Mouse (Mus musculus): Measurements from ENCODE around the gene Sowahd. TPM values are rescaled to one million over a fixed set of nuclear protein-coding genes. Genes with fewer than 3 reads are reported as not detected.
A peak's percentile ranks its signal among the peaks of the same experiment; 100 is the strongest.
"Not testable (repeated sequence)": the region's sequence is repeated elsewhere in the genome, so short reads cannot be mapped to it uniquely, and the experiment has no call there.

Sowahd gene
- not detected for total RNA-seq (2021)
- long read RNA-seq, experiment 1 = 0 reads
- long read RNA-seq, experiment 2 = 0 reads

DNA sequence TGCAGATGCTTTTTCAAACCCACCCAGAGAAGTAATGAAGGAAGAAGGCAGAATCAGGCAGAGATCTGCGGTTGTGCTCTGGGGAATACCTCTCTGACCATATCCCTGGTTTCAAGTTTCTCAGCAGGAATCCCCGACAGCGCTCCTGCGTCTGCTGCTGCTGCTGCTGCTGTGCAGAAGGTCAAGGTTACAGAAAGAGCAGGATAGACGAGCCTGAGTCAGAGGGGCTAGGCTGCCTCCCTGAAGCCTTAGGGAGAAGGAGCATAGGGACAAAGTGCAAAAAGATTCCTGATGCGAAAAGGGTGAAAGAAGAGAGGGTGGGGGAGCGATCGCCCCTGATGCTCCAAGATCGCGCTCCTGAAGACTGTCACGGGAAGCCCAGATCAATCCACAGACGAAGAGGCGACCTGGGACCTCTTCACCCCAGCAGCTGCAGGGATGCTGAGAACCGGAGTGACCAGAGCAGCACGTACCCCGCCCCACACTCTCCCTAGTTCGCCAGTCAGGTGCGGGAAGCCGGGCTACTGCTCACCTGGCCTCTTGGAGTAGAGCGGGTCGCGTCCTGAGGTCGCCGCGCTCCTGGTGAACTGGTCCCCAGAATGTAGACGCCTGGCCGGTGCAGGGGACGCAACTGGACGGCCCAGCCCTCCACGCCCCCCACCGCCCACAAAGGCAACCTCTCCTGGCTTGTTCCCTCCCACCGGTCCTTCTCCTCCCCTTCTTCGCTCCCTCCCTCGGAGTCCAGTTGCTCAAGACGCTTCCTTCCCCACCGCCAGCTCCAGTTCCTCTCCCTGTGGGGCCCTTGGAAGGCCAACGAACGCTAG is at the start of gene Sowahd:
Gene Sowahd (plus strand): TSS at position 780 of the 824 bp plus-strand sequence.
- DNase-seq (ENCODE audit: low spot score in 2 of 2) = no peak

DNA sequence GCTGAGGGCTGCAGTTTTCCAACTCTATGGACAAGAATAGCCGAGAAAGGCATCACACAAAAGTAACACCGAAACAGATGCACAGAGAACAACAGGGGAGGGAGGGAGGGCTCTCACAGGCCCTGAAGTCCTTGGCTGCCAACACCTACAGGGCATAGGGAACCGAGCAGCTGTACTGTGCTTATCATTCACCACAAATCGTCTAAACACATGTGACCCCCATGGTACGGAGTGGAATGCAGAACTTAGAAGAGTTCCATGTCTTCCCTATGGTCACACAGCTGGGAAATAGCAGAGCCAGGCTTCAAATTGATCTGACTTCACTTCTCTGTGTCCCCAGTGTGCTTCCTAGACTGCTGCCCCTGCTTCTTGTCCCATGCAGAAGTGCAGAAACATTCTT is 34.8 kb upstream of the Sowahd start:
- DNase-seq (ENCODE audit: low spot score in 2 of 2) = no peak

DNA sequence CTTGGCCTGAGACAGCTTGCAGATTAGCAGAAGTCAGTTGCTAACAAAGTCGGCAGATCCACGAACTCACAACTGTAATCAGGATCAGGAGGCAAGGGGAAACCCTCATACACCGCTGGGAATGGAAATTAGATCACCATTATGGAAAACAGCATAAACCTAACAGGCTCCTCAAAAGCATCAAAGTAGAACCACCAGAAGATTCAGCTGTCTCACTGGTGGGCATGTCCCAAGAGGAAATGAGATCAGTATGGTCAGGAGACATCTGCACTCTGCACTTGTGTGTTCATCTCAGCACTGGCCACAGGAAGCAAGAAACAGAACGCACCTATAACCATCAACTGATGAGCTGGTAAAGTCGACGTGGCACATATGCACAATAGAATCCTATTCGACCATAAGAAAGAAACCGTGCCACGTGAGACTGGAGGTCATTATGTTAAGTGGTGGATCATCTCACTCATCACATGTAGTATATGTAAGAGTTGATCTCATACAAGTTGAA is 30.4 kb upstream of the Sowahd start:
- no peak for DNase-seq (ENCODE audit: low spot score in 2 of 2)

DNA sequence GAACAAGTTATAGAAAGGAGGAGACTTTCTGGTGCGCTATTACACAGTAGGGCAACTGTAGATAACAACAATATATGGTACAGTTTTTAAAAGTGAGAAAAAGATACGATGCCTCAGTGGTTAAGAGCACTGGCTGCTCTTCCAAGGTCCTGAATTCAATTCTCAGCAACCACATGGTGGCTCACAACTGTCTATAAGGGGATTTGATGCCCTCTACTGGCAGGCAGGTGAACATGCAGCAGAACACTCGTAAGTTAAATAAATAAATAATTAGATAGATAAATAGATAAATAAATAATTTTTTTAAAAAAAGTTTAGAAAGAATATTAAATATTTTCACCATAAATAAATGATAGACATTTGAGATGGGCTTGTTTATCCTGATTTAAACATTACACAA is 29.6 kb upstream of the Sowahd start:
- DNase-seq (ENCODE audit: low spot score in 2 of 2) = no peak

DNA sequence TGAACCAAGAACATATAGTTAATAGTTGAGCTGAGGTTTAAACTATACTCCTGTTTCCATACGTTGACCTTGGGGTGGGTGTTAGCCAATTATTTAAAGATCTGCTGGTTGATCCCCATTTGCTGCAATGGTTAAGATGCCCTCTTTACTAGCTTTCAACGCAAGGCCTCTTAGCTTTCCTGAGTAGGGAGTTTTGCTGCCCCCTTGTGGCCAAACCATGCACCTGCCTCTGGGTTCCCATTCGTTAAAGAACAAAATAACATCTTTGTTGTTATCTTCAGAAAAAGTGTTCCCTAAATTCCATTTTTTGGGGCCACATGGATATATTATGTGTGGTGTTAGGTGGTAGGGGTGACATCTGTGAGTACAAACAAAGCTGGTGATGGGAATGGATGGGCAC is 26.0 kb upstream of the Sowahd start:
- DNase-seq (ENCODE audit: low spot score in 2 of 2) = peak; percentile 30 to 55

DNA sequence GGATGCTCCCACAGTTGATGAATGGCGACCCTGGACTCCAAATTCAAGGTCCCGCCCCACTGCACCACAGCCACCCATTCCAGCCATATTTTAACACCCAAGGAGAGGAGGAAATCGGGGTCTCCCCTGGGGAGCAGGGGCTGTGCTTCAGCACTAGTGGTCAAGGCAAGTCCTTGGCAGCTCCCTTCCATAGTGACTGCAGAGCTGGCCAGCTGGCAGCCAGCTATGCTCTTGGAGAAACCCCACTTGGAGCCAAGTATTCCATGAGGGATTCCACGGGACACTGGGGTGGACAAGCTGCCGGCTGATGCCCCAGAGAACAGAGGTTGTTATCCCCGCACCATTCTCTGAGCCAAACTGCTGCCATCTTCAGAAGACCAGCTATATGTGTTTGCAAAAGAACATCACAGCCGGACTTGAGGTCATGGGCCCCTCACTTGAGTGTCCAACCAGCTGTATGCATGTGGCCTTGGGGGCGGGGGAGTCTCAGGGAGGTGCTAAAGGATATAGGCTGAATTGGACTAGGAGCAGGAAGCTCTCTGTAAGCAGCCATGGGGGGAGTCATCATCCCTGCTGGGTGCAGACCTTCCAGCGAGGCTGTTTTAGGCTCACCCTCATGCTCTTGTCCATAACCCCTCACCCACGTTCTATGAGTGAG is 24.9 kb upstream of the Sowahd start:
- no peak for DNase-seq (ENCODE audit: low spot score in 2 of 2)

DNA sequence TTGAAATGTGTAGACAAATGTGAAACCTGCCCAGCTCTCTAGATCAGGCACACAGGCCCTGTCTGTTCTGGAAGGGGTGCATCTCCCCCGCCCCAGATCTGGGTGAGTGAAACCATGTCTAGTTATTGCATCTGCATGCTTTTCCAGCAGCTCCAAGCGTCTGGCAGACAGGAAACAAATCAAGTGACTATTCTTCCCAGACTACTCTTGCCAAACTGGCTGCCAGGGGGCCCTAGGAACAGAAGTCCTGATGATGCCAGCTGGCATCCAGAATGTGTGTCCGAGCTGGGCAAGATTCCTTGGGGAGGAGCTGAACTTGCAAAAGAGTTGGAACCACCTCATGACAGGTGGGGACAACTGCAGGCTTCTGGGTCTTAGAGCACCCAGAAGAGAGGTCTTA is 20.3 kb upstream of the Sowahd start:
- peak; percentile 20 to 47 for DNase-seq (ENCODE audit: low spot score in 2 of 2)

DNA sequence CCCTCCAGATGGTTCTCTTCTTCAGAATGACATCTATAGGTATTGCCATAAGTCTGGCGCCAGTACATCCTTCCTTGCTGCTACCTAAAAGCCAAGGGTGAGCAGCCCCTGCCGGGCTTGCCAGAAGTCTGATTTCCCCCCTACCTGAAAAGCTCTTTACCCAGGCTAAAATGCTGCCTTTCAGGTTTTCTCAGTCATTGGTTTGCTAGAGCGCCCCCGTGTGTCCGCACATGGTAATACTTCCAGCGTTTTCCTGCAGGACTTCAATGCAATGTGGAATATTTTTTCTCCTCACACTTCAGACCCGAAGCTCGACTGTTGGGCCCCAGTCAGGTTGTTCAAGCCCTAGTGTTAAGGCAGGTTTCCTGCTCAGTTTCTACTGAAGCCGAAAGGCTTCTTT is 5.9 kb upstream of the Sowahd start:
- peak; percentile 46 to 50 for DNase-seq (ENCODE audit: low spot score in 2 of 2)

DNA sequence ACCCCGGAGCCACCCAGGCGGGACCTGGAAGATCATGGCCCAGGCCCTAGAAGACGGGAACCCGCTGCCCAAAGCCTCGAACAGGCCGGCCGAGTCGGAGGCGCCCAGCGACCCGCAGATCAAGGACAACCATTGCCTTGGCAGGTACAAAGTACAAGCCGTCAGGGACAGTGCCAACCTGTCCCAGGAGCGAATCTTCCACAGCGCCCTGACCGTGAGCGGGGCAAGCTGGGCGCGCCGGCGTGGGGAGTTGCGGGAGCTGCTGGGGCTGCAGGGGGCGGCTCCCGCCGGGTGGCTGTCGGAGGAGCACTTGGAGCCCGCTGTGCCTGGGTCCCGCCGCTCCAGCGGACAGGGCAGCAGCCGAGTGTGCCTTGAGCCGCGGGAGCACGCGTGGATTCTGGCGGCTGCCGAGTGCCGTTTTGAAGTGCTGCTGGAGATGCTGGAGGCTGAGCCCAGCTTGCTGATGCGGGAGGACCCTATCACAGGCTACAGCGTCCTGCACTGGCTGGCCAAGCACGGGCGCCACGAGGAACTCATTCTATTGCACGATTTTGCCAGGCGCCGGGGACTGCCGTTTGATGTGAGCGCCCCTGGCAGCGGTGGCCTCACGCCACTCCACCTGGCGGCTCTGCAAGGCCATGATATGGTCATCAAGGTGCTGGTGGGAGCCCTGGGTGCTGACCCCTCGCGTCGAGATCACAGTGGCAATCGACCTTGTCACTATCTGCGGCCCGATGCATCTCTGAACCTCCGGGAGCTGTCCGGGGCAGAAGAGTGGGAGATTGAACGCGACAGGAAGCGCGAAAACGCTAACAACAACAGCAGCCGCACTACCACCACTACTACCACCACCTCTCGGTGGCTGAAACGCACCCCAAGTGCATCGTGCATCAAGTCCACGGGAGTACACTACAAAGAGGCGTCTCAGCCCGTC is 512 bp downstream of the Sowahd start:
- DNase-seq (ENCODE audit: low spot score in 2 of 2) = no peak

DNA sequence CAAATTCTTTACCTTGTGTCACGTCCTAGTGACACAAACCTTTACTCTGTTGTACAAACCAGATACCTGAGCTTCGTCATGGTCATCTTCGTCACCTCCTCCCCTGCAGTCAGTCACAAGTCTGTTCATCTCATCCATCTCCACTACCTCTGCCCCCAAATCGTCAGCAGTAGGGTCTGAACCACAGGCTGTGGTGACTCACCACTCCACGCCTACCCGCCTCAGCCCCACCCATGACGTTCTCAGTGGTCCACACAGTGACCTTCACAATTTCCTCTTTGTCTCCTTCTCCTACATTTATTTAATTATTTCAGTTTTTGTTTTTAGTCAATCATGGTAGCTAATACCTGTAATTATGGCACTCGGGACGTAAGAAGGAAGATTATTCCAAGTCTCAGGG is 15.3 kb downstream of the Sowahd start:
- DNase-seq (ENCODE audit: low spot score in 2 of 2) = no peak

DNA sequence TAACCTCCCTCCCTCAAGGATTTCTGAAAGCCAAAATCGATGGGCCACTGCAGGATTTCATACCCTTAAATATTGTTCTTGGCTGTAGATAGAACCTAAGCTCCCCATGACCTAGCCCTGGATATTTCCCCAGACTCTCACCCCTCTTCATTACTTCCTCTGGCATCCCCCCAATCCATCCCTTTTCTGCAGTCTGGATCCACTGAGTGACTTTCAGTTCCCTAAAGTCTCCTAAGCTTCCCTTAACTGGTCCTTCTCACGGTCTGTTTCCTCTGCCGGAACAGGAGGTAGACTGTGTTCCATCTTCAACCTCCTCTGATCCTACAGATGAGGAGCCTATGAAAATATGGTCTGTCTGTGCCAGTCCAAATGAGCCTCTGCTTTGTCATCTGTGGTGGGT is 18.7 kb downstream of the Sowahd start:
- no peak for DNase-seq (ENCODE audit: low spot score in 2 of 2)

DNA sequence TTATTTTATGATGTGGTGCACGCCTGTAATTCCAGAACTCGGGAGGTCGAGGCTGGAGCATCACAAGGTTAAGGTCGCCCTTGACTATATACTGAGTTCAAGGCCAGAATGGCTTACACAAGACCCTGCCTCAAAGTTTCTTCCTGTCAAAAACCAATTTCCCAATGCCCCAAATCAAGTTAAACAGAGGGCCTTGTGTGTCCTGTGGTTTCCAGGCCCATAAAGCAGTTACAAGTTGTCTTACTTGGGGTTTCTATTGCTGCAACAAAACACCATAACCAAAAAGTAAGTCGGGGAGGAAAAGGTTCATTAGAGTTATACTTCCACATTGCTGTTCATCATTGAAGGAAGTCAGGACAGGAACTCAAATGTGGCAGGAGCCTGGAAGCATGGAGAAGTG is 20.1 kb downstream of the Sowahd start:
- DNase-seq (ENCODE audit: low spot score in 2 of 2) = no peak

DNA sequence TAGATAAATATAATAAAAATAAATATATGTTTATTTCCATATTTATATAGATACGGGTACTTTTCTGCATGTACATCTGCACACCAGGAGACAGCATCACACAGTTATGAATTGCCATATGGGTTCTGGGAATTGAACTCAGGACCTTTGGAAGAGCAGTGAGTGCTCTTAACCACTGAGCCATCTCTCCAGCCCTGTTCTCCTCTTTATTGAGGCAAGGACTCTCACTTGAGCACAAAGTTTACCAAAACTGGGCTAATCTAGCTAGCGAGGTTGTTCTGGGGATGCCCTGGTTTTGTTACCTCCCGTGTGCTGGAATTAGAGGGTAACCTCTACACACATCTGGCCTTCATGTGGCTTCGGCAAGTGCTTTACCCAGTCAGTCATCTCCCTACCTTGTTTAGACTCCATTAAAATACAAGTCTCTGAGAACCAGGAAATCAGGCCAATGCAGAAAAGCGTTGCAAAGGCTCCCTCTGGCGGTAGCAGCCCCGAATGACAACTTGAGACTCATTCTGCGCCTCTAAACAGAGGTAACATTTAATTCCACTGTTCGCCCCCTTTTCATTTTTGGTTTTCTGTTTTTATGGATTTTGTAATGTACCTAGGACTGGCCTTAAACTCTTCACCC is 25.7 kb downstream of the Sowahd start:
- DNase-seq (ENCODE audit: low spot score in 2 of 2) = peak; percentile 39 to 57

DNA sequence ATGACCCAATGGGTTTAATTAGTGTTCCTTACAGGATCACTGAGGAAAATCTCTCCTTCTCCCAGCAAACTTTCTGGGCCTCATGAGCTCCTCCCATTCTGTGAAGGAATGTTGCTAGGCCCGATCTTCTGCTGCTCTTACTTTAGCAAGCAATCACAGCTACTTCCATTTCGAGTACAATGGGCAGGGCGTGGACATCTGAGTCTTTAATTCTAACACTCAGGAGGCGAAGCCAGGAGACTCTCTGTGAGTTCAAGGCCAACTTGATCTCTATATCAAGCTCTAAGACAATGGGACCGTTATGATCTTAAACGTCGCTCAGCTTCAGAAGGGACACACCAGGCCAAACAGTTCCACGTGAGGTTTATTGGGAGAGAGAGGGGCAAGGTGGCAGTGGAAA is 28.0 kb downstream of the Sowahd start:
- no peak for DNase-seq (ENCODE audit: low spot score in 2 of 2)

DNA sequence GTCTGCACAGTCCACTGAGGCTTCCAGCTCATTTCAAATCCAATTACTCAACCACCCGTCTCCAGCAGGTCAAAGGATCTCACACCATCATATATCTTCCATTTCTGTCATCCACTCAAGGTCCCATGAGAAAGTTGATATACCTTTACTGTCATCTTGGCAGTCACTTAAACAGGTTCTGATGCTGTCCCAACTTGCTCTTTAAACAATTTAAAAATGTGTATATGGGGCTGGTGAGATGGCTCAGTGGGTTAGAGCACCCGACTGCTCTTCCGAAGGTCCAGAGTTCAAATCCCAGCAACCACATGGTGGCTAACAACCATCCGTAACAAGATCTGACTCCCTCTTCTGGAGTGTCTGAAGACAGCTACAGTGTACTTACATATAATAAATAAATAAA is 31.7 kb downstream of the Sowahd start:
- not testable (repeated sequence) for DNase-seq (ENCODE audit: low spot score in 2 of 2)

DNA sequence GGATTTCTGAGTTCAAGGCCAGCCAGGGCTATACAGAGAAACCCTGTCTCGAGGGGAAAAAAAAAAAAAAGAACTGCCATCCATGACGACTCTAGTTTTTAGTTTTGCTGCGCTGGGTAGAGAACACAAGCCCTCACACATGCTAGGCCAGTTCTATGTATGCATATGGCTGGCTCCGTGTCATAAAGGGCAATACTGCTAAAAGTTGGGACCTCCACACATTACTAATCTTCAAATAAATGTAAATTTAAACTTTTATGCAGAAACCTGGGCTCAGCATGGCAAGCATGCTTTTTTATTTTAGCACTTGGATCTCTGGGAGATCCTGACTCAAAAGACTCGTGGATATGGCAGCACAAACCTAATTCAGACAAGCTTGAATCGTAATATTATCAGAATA is 32.5 kb downstream of the Sowahd start:
- no peak for DNase-seq (ENCODE audit: low spot score in 2 of 2)

DNA sequence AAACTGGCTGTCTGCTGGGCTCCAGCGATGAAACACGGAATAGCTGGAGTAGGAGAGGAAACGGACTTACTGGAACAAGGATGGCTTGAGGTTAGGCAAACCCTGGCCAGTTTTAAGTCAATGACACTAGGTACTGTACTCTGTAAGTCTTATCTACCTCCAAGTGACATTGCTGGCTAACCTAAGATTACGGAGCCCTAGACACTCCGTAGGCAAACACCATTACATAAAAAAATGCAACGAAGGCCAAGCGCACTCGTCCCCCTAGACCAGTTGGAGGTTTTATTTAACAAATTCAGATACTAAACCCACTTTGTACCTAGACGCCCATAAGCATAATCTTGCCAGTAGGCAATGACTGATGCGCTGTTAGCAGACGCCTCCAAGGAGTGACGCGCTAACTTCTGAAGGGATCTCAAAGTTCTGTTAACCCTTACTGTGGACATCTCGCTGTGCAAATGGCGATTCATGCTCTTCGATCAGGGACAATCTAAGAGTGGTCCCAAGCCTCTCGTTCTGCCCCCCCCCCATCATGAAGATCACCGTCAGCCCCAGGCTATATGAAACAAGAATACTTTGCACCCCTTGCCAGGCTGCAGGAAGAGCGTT is 35.8 kb downstream of the Sowahd start:
- peak in 1 of 2 experiments; percentile 22 for DNase-seq (ENCODE audit: low spot score in 2 of 2)

DNA sequence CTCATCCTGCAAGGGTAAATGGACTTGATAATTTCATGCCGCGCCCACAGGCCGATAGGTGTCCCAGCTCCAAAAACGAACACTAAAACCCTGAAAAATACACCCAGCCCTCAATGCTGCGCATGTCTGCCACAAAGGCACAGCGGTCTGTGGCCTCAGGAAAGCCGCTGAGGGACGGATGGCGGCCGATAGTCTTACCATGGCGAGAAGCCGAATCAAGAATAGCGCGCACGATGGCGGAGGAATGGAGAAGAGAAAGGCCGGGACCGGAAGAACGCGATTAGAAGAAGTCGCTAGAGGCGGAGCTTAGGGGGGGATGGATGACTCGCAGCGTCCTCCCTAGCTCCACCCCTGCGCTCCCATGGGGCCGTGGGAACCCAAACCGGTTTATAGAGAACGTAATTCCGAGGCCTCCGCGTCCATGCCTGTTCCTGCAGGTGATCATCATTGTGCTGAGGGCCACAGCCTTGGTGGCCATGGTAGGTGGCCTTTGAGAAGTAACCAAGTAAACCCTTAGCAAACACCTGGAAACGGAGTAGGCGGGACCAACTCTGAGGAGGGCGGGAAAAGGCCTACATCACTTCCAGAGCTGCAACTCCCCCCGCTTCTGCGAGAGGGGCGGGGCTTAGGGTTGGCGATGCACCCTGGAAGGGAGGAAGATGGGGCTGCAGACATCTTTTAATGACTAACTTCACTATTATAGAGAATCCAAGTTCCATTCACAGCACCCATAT is 36.4 kb downstream of the Sowahd start, which contains the start of gene Rpl39:
Gene Rpl39 (minus strand): TSS at position 476 of the 734 bp plus-strand sequence.
- peak; percentile 83 to 87 for DNase-seq (ENCODE audit: low spot score in 2 of 2)

DNA sequence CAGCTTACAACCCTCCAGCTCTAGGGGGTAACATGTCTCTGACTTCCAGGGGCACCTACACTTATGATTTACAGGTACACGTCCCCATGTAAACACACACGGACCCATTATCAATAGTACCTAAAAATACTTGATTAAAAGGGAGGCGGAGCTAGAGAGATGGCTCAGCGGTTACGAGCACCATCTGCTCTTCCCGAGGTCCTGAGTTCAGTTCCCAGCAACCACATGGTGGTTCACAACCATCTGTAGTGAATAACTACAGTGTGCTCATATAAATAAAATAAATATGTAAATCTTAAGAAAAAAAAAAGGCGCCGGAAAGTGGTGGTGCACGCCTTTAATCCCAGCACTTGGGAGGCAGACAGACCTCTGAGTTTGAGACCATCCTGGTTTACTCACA is 37.0 kb downstream of the Sowahd start:
- no peak for DNase-seq (ENCODE audit: low spot score in 2 of 2)

DNA sequence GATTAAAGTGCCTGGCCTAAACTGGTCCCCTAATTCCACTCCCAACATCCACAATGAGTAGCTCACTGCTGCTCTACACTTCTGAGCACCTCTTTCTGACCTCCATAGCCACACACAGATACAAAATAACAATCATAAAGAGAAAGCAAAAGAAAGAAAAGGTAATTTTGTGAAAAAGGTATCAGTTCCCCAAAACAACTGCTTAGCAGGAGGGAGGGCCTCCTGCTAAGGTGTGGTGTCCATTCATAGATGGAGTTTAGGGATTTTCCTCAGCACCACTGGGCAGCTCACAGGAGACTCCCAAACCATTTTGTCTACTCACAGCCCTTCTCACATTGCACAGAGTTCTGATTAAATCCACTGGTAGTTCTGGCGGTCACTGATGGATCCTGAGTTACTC is 40.1 kb downstream of the Sowahd start:
- DNase-seq (ENCODE audit: low spot score in 2 of 2) = no peak

Data from layer of hippocampus, postnatal 14 days (tissue).